Mouse (Mus musculus) inflammation-experienced regulatory T-cells, adult 6 months (primary cell): ENCODE results near the gene Kxd1. TPM values are rescaled to one million over a fixed set of nuclear protein-coding genes. Genes with fewer than 3 reads are reported as not detected.

Experiments
- ATAC-seq: one replicate; pipeline ENCODE4 v1.8.0; 2017
- polyA plus RNA-seq, 3 experiments: library from polyadenylated mRNA; unstranded; fragments of 100-300 nt; shearing (Covaris generic); gene quantifications; one replicate each; pipeline ENCODE4 v1.2.1; 2017

The Kxd1 gene
- polyA plus RNA-seq = 100 to 1,000 TPM; 138 to 187 (median 180) TPM

- ATAC-seq = peak; percentile 91
Measured at GRCm38 (mm10) chr8:70527512-70528181, at the start of gene Kxd1, which contains the start of gene Fkbp8. Gene Kxd1, minus strand, starts transcription at chr8:70527956. Gene Fkbp8, plus strand, starts transcription at chr8:70527724.

GRCm38 (mm10) chr8:70577207-70577606 lies 49.5 kb upstream of the Kxd1 start:
- no peak for ATAC-seq

GRCm38 (mm10) chr8:70574915-70575314 lies 47.2 kb upstream of the Kxd1 start:
- no peak for ATAC-seq

- ATAC-seq = no peak
Measured at GRCm38 (mm10) chr8:70574302-70574701, 46.5 kb upstream of the Kxd1 start.

GRCm38 (mm10) chr8:70570990-70571389 lies 43.2 kb upstream of the Kxd1 start:
- ATAC-seq = no peak

GRCm38 (mm10) chr8:70570360-70570759 lies 42.6 kb upstream of the Kxd1 start:
- no peak for ATAC-seq

GRCm38 (mm10) chr8:70565561-70565960 lies 37.8 kb upstream of the Kxd1 start:
- no peak for ATAC-seq

- ATAC-seq = no peak
Measured at GRCm38 (mm10) chr8:70564696-70565235, 37.0 kb upstream of the Kxd1 start.

GRCm38 (mm10) chr8:70563763-70564387 lies 36.1 kb upstream of the Kxd1 start:
- ATAC-seq = no peak

- ATAC-seq = no peak
Measured at GRCm38 (mm10) chr8:70562802-70563201, 35.0 kb upstream of the Kxd1 start.

- no peak for ATAC-seq
Measured at GRCm38 (mm10) chr8:70561809-70562535, 34.2 kb upstream of the Kxd1 start.

- no peak for ATAC-seq
Measured at GRCm38 (mm10) chr8:70561357-70561756, 33.6 kb upstream of the Kxd1 start.

- ATAC-seq = no peak
Measured at GRCm38 (mm10) chr8:70560564-70560963, 32.8 kb upstream of the Kxd1 start.

GRCm38 (mm10) chr8:70560096-70560495 lies 32.3 kb upstream of the Kxd1 start:
- no peak for ATAC-seq

- ATAC-seq = no peak
Measured at GRCm38 (mm10) chr8:70558983-70559382, 31.2 kb upstream of the Kxd1 start.

GRCm38 (mm10) chr8:70558334-70558733 lies 30.6 kb upstream of the Kxd1 start:
- ATAC-seq = peak; percentile 56

GRCm38 (mm10) chr8:70555079-70555747 lies 27.5 kb upstream of the Kxd1 start:
- no peak for ATAC-seq

GRCm38 (mm10) chr8:70553740-70554139 lies 26.0 kb upstream of the Kxd1 start:
- no peak for ATAC-seq

GRCm38 (mm10) chr8:70552836-70553235 lies 25.1 kb upstream of the Kxd1 start:
- no peak for ATAC-seq

- ATAC-seq = no peak
Measured at GRCm38 (mm10) chr8:70551558-70552161, 23.9 kb upstream of the Kxd1 start.

GRCm38 (mm10) chr8:70549412-70550184 lies 21.8 kb upstream of the Kxd1 start:
- ATAC-seq = peak; percentile 82

- ATAC-seq = no peak
Measured at GRCm38 (mm10) chr8:70547762-70548161, 20.0 kb upstream of the Kxd1 start.
